22 mouse cellular contexts compared by ENCODE assay signal in genomic region chr12:3499662-3500061, GRCm38 (mm10).
"Had no signal": no experiment of that assay in that cellular context is flagged by ENCODE, and none has a peak within 500 bp of the region (broad histone marks: within the 10 kb centered on the region; RNA-seq: fewer than 3 reads in every experiment).

No protein-coding gene starts in this region.

- H3K4me3 ChIP-seq: lung, embryonic 15.5 days; midbrain, embryonic 10.5 days; midbrain, embryonic 12.5 days; myocyte; neural tube, embryonic 13.5 days; neural tube, embryonic 15.5 days; stomach, embryonic 15.5 days had no signal

- H3K4me2 ChIP-seq: lung, embryonic 15.5 days; midbrain, embryonic 12.5 days; neural tube, embryonic 13.5 days; neural tube, embryonic 15.5 days; stomach, embryonic 15.5 days had no signal

- H3K4me1 ChIP-seq: lung, embryonic 15.5 days; midbrain, embryonic 10.5 days; midbrain, embryonic 12.5 days; neural tube, embryonic 13.5 days; neural tube, embryonic 15.5 days; stomach, embryonic 15.5 days had no signal

- H3K27ac ChIP-seq: lung, embryonic 15.5 days; midbrain, embryonic 10.5 days; midbrain, embryonic 12.5 days; neural tube, embryonic 13.5 days; neural tube, embryonic 15.5 days; stomach, embryonic 15.5 days; stomach, postnatal 0 days had no signal

- DNase-seq: liver, postnatal 0 days; lung, adult 2 months; lung, postnatal 14 days; lung, postnatal 36 days; midbrain, embryonic 14.5 days; retina, postnatal 1 day; right cerebral cortex, adult 18-20 months; right cerebral cortex, postnatal 25 days; right cerebral cortex, postnatal 4 days; thymus, adult 2 months; thymus, postnatal 25 days; thymus, postnatal 4 days had no signal

- H3K9ac ChIP-seq: liver, postnatal 0 days; lung, embryonic 15.5 days; midbrain, embryonic 12.5 days; neural tube, embryonic 13.5 days; neural tube, embryonic 15.5 days; stomach, embryonic 15.5 days had no signal

- H3K27me3 ChIP-seq: lung, embryonic 15.5 days; midbrain, embryonic 12.5 days; neural tube, embryonic 13.5 days; neural tube, embryonic 15.5 days; stomach, embryonic 15.5 days had no signal

- ATAC-seq: liver, postnatal 0 days; lung, postnatal 0 days; midbrain, embryonic 16.5 days had no signal

- H3K9me3 ChIP-seq: lung, embryonic 15.5 days; midbrain, embryonic 10.5 days; midbrain, embryonic 12.5 days; neural tube, embryonic 13.5 days; neural tube, embryonic 15.5 days; stomach, embryonic 15.5 days had no signal
